Mouse (Mus musculus): ENCODE results near the gene Catsper2. TPM values are rescaled to one million over a fixed set of nuclear protein-coding genes. Genes with fewer than 3 reads are reported as not detected.
"Not testable (repeated sequence)": the region's sequence is repeated elsewhere in the genome, so short reads cannot be mapped to it uniquely, and the experiment has no call there.

Gene Catsper2
- polyA plus RNA-seq, 1 experiment: 6.6 TPM

DNA sequence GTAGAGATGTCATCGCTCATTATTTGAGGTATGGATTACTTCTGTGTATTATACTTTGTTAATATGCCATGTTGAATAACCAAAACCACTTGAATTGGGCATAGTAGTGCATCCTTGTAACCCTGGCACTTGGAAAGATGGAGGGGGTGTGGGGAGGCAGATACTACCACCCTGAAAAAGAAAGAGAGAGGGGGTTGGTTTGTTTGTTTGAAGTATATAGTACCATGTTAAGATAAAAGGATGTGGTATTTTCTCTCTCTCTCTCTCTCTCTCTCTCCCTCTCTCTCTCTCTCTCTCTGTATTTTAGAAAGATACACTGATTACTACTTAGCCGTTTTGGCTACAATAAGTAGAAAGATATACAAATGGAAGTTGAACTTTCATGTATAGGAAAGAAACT, 12.3 kb upstream of the Catsper2 start:
- DNase-seq (ENCODE audit: low read depth): no peak
- TF ChIP-seq POLR2A (IDR thresholded peaks at IDR 0.05; ENCODE audit: borderline replicate concordance, extremely low read depth, insufficient read depth, insufficient read length, poor library complexity, severe bottlenecking): no peak

DNA sequence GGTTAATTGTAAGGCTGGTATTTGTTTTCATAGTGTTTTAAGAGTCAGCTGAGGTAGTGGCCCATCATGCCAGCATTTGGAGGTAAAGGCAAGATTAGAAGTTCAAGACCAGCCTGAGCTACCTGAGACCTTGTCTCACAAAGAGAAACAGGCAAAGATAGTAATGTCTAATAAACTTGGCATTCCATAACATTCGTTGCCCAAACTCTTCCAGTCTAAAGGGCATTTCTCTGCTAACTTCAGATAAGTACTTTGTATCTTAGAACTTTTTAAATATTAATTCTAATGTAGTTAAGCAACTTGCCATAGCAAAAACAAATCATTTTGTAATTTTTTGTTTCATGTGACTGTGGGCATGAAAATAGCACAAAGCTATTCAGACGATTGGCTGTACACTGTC, 9.6 kb upstream of the Catsper2 start:
- TF ChIP-seq POLR2A (IDR thresholded peaks at IDR 0.05; ENCODE audit: borderline replicate concordance, extremely low read depth, insufficient read depth, insufficient read length, poor library complexity, severe bottlenecking): no peak
- TF ChIP-seq CTCF (IDR thresholded peaks at IDR 0.05; ENCODE audit: borderline replicate concordance, extremely low read depth, insufficient read depth, insufficient read length): no peak
- no peak for DNase-seq (ENCODE audit: low read depth)

DNA sequence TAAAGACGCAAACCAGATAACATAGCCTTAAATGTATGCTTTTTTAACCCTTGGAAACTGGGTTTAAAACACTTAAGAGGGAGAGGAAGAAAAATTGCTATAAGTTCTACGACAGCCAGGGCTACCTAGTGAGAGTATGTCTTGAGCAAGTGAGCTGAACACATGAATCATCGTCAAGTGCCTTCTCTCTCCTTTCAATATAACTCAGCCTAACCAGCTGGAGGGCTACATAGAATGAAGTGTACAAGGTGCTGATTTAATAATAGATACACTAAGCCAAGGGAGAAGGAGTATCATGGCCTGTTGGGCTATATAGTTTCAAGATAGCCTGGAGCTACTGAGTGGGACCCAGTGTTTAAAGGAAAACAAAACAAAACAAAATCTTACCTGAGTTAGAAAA, 4.9 kb upstream of the Catsper2 start:
- no peak for TF ChIP-seq CTCF (IDR thresholded peaks at IDR 0.05; ENCODE audit: borderline replicate concordance, extremely low read depth, insufficient read depth, insufficient read length)
- no peak for TF ChIP-seq POLR2A (IDR thresholded peaks at IDR 0.05; ENCODE audit: borderline replicate concordance, extremely low read depth, insufficient read depth, insufficient read length, poor library complexity, severe bottlenecking)
- DNase-seq (ENCODE audit: low read depth): no peak

DNA sequence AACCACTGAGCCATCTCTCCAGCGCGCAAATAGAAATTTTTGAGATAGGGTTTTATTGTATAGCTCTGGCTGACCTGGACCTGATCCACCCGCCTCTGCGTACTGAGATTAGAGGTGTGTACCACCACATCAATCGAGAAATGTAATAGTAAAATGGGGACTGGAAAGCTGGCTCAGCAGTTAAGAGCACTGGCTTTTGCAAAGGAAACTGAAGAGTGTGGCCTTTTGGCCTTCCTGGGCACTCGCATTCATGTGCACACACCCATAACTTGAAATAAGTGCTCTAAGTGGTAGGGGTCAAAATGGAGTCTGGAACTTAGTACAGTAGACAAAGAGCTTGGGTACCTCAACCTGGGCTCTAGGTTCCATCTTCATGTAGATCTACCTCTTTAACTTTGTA, 2.8 kb upstream of the Catsper2 start:
- TF ChIP-seq POLR2A (IDR thresholded peaks at IDR 0.05; ENCODE audit: borderline replicate concordance, extremely low read depth, insufficient read depth, insufficient read length, poor library complexity, severe bottlenecking) (no peak), CTCF (IDR thresholded peaks at IDR 0.05; ENCODE audit: borderline replicate concordance, extremely low read depth, insufficient read depth, insufficient read length) (no peak)
- DNase-seq (ENCODE audit: low read depth): no peak

DNA sequence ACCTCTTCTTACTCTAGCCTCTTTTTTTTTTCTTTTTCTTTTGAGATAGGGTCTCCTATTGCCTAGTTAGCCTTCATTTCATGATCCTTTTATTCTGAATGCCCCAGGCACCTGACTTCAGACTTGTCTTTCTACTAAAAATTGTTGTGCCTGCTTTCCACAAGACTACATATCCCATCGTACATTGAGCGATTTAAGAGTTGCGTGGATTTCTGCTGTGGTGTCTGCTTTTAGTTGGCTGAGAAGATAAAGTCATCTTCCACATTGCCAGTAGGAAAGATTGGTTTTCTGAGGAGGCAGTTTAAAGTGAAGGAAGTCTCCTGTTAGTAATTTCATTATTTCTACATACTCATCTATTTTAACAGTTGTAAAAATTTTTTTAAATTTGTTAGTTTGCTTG, 2.0 kb upstream of the Catsper2 start:
- no peak for DNase-seq (ENCODE audit: low read depth)
- TF ChIP-seq CTCF (IDR thresholded peaks at IDR 0.05; ENCODE audit: borderline replicate concordance, extremely low read depth, insufficient read depth, insufficient read length) (no peak), POLR2A (IDR thresholded peaks at IDR 0.05; ENCODE audit: borderline replicate concordance, extremely low read depth, insufficient read depth, insufficient read length, poor library complexity, severe bottlenecking) (no peak)

DNA sequence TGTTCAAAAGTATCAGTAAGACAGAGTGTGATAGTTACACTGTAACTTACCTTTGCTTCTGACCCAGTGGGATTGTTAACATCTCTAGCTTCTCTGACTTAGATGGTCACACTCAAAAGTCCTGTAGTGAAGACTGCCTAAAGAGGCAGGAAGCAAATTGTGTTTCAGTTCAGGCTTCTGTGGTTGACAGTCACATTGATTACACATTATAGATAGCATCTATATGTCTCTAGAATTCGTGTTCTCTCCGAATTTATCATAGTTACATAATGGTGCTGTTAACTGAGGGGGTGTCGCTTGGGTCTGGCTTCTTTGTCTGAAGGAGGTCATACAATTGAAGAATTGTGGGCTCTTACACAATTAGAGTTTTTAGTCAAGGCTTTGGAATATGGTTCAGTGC, 1.5 kb upstream of the Catsper2 start:
- no peak for TF ChIP-seq POLR2A (IDR thresholded peaks at IDR 0.05; ENCODE audit: borderline replicate concordance, extremely low read depth, insufficient read depth, insufficient read length, poor library complexity, severe bottlenecking)
- TF ChIP-seq CTCF (IDR thresholded peaks at IDR 0.05; ENCODE audit: borderline replicate concordance, extremely low read depth, insufficient read depth, insufficient read length): no peak
- no peak for DNase-seq (ENCODE audit: low read depth)

DNA sequence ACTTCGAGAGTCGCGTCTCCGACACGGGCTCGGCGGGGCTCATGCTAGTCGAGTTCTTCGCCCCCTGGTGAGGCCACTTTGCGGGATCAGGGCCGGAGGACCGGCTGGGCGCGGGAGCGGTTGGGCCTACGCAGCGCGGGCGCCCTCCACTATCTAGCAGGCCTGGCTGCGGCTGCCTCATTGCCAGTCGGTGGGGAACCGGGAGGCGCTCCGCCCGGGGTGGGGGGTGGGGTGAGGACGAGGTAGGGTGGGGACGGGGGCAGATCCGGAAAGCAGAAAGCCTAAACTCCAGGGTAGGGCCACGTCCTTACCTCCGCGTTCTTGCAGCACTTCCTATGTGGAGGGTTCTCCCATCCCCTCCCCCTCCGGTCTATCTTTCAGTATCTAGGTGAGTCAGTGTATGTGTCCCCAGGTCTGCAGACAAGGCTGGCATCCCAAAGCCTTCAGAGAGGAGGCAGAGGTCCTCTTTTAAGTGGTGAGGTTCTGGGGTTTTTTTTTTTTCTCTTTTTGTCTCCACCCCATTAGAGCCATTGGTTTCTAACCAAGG, 620 bp upstream of the Catsper2 start:
- peak; percentile 55 for DNase-seq (ENCODE audit: low read depth)
- TF ChIP-seq POLR2A (IDR thresholded peaks at IDR 0.05; ENCODE audit: borderline replicate concordance, extremely low read depth, insufficient read depth, insufficient read length, poor library complexity, severe bottlenecking) (no peak), CTCF (IDR thresholded peaks at IDR 0.05; ENCODE audit: borderline replicate concordance, extremely low read depth, insufficient read depth, insufficient read length) (no peak)

DNA sequence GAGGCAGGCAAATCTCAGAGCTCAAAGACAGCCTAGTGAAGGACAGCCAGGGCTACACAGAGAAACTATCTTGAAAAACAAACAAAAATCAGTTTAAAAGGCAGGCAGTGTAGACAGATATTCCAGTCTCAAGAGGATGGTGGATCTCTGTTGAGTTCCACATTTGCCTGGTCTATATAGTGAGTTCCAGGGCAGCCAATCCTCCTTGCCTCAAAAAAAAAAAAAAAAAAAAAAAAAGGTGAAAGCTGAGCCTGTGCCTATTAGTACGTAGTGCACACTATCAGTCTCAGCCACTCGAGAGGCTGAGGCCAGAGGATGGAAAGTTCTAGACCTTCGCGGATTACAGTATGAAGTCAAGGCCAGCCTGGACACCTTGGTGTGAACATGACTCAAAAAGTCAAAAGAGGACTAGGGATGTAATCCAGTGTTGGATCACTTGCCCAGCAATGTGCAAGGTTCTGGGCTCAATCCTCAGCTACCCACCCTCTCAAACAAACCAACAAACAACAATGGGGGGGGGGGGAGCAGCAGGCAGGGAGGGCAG, 677 bp downstream of the Catsper2 start:
- DNase-seq (ENCODE audit: low read depth): no peak
- no peak for TF ChIP-seq CTCF (IDR thresholded peaks at IDR 0.05; ENCODE audit: borderline replicate concordance, extremely low read depth, insufficient read depth, insufficient read length)
- TF ChIP-seq POLR2A (IDR thresholded peaks at IDR 0.05; ENCODE audit: borderline replicate concordance, extremely low read depth, insufficient read depth, insufficient read length, poor library complexity, severe bottlenecking): no peak

DNA sequence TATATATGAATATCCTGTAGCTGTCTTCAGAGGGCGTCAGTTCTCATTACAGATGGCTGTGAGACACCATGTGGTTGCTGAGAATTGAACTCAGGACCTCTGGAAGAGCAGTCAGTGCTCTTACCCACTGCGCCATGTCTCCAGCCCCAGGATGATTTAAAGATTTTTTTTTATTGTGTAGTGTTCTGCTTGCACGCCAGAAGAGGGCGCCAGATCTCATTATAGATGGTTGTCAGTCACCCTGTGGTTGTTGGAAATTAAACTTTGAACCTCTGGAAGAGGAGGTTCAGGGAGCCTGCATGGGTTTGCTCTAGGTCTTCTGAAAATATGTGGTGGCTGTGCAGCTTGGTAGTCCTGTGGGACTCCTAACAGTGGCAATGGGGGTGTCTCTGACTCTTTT, 5.4 kb downstream of the Catsper2 start:
- TF ChIP-seq POLR2A (IDR thresholded peaks at IDR 0.05; ENCODE audit: borderline replicate concordance, extremely low read depth, insufficient read depth, insufficient read length, poor library complexity, severe bottlenecking): no peak
- peak; percentile 41; the same call in 1 of the 2 replicates for TF ChIP-seq CTCF (IDR thresholded peaks at IDR 0.05; ENCODE audit: borderline replicate concordance, extremely low read depth, insufficient read depth, insufficient read length)
- DNase-seq (ENCODE audit: low read depth): peak; percentile 2

DNA sequence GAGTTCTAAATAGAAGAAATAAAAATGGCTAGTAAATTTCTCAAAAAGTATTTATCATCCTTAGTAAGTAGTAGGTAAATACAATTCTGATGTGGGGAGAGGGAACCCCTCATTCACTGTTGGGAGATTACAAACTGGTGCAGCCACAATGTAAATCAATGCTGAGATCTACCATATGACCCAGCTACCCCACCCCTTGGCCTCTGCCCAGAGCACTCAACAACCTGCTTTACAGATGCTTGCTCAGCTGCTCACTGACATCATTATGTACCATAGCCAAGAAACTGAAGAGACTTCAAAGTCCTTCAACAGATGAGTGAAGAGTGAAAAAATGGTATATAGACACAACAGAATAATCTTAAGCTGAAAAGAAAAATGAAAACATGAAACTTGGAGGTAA, 10.3 kb downstream of the Catsper2 start:
- TF ChIP-seq CTCF (IDR thresholded peaks at IDR 0.05; ENCODE audit: borderline replicate concordance, extremely low read depth, insufficient read depth, insufficient read length) (no peak), POLR2A (IDR thresholded peaks at IDR 0.05; ENCODE audit: borderline replicate concordance, extremely low read depth, insufficient read depth, insufficient read length, poor library complexity, severe bottlenecking) (no peak)
- DNase-seq (ENCODE audit: low read depth): no peak

DNA sequence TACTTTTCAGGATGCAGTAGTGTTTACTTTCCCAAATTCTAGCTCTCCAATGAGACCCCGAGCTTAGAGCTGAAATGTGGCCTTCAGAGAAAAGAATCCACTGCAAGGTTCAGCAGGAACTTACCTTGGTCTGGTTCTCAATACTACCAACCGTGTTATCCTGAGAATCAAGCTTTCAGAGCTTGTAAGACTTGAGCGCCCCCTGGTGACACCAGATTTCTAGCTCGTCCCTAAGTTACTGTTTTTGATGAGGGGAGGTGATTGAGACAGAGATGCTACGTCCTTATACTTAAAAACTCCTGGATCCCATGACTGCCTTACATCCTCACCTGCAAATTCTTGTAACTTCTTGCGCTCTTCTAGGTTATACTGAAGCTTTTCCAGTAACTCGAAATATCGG, 17.0 kb downstream of the Catsper2 start:
- peak; percentile 79; the same call in 1 of the 2 replicates for TF ChIP-seq CTCF (IDR thresholded peaks at IDR 0.05; ENCODE audit: borderline replicate concordance, extremely low read depth, insufficient read depth, insufficient read length)
- no peak for TF ChIP-seq POLR2A (IDR thresholded peaks at IDR 0.05; ENCODE audit: borderline replicate concordance, extremely low read depth, insufficient read depth, insufficient read length, poor library complexity, severe bottlenecking)
- peak; percentile 92 for DNase-seq (ENCODE audit: low read depth)

DNA sequence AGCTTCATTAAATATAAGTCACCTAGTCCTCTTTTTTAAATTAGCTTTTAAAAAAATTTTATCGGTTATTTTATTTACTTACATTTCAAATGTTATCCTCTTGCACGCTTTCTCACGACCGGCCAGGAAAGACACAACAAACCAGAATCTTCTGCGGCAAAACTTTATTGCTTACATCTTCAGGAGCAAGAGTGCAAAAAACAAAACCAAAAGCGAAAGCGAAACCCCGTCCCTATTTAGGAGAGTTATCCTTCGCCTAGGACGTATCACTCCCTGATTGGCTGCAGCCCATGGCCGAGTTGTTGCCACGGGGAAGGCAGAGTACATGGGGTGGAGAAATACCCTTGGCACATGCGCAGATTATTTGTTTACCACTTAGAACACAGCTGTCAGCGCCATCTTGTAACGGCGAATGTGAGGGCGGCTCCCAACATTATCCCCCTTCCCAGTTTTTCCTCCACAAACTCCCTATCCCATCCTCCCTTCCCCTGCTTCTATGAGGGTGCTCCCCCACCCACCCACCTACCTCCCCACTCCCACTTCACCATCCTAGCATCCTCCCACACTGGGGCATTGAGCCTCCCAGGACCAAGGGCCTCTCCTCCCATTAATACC, 26.5 kb downstream of the Catsper2 start, which contains the start of gene Strc:
TSS of gene Strc (minus strand) at position 208 of the 615 bp plus-strand sequence.
- DNase-seq (ENCODE audit: low read depth): not testable (repeated sequence)
